ENCODE assay signal across 8 mouse cellular contexts in genomic region chr7:18840386-18841173, GRCm38 (mm10). TPM values are rescaled to one million over a fixed set of nuclear protein-coding genes. Genes with fewer than 3 reads are reported as not detected.
DNase-seq lines count a peak whose midpoint lies in the region; ATAC-seq and TF ChIP-seq lines count a peak whose summit lies in the region.

No protein-coding gene starts in this region.

- TF ChIP-seq CTCF in hindbrain, postnatal 0 days (IDR thresholded peaks at IDR 0.05; ENCODE audit: low read depth) = no peak
- no peak for TF ChIP-seq CTCF in small intestine, adult 2 months (IDR thresholded peaks at IDR 0.05; ENCODE audit: extremely low read depth, insufficient read length, insufficient replicate concordance, low read depth, low read length)

- ATAC-seq in cerebellum, adult (ENCODE audit: insufficient number of reproducible peaks, low FRiP score, low TSS enrichment) = no peak; the same call in 1 of the 2 replicates
- peak; percentile 93 for ATAC-seq in hindbrain, postnatal 0 days
- peak; percentile 75; the same call in 1 of the 2 replicates for ATAC-seq in limb, embryonic 11.5 days (ENCODE audit: insufficient number of reproducible peaks, low FRiP score, low TSS enrichment, low read depth)

- peak; percentile 12 for DNase-seq in cerebellum, adult 11 months
- peak; percentile 30 to 42 for DNase-seq in cerebellum, postnatal 25 days
- peak; percentile 26 for DNase-seq in gastrocnemius, postnatal 10 days
- DNase-seq in hindbrain, postnatal 0 days (ENCODE audit: low spot score) = peak; percentile 65
- peak; percentile 55 for DNase-seq in limb, embryonic 11.5 days (ENCODE audit: low spot score)
- peak; percentile 56 for DNase-seq in midbrain, embryonic 10.5 days (ENCODE audit: low spot score)

- H3K9ac ChIP-seq in hindbrain, postnatal 0 days (replicated peaks; ENCODE audit: low read length) = peak overlapping the region; percentile 62
- H3K9ac ChIP-seq in limb, embryonic 11.5 days (ENCODE audit: low read length) = peak overlapping the region; percentile 34; the same call in 1 of the 2 replicates

- no peaks in the 10 kb centered on the region for H3K27me3 ChIP-seq in hindbrain, postnatal 0 days (ENCODE audit: insufficient read depth, low read length)
- no peaks in the 10 kb centered on the region for H3K27me3 ChIP-seq in limb, embryonic 11.5 days (ENCODE audit: control insufficient read depth, insufficient read depth, low read length)
- H3K27me3 ChIP-seq in midbrain, embryonic 10.5 days (ENCODE audit: low read depth, poor library complexity, severe bottlenecking) = no peaks in the 10 kb centered on the region
- no peaks in the 10 kb centered on the region for H3K27me3 ChIP-seq in small intestine, adult 2 months (ENCODE audit: control insufficient read depth, insufficient read depth, low read length)

- no peak; the same call in 1 of the 2 replicates for TF ChIP-seq POLR2A in small intestine, adult 2 months (IDR thresholded peaks at IDR 0.05; ENCODE audit: low read depth, low read length)

- WGBS in hindbrain, postnatal 0 days = 5% methylated on average over 12 of the region's 17 CpGs
- WGBS in limb, embryonic 11.5 days = 6% methylated on average over 15 of the region's 17 CpGs
- 3% methylated on average over 15 of the region's 17 CpGs for WGBS in midbrain, embryonic 10.5 days
- 4% methylated on average over 15 of the region's 17 CpGs for WGBS in small intestine, adult 2 months

- H3K4me2 ChIP-seq in hindbrain, postnatal 0 days (ENCODE audit: low read depth, low read length) = peak overlapping the region; percentile 69
- H3K4me2 ChIP-seq in limb, embryonic 11.5 days (ENCODE audit: low read depth, severe bottlenecking) = peak overlapping the region; percentile 41

- H3K27ac ChIP-seq in hindbrain, postnatal 0 days = peak overlapping the region; percentile 77
- no peak overlapping the region for H3K27ac ChIP-seq in limb, embryonic 11.5 days (replicated peaks; ENCODE audit: low read depth, low read length)
- peak overlapping the region; percentile 72 for H3K27ac ChIP-seq in midbrain, embryonic 10.5 days (replicated peaks)
- peak overlapping the region; percentile 91 for H3K27ac ChIP-seq in small intestine, adult 2 months (ENCODE audit: insufficient read depth, low read depth, low read length)

- no peaks in the 10 kb centered on the region for H3K4me1 ChIP-seq in hindbrain, postnatal 0 days (ENCODE audit: insufficient read depth, low read length)
- H3K4me1 ChIP-seq in limb, embryonic 11.5 days (ENCODE audit: control insufficient read depth, insufficient read depth, low read length) = no peaks in the 10 kb centered on the region
- H3K4me1 ChIP-seq in midbrain, embryonic 10.5 days = peaks cover 15% of the 10 kb centered on the region
- peaks cover 10% of the 10 kb centered on the region; the same call in 1 of the 2 replicates for H3K4me1 ChIP-seq in small intestine, adult 2 months (ENCODE audit: control insufficient read depth, insufficient read depth, insufficient read length, low read length)

- no peaks in the 10 kb centered on the region for H3K36me3 ChIP-seq in hindbrain, postnatal 0 days (ENCODE audit: insufficient read depth, low read length)
- no peaks in the 10 kb centered on the region for H3K36me3 ChIP-seq in limb, embryonic 11.5 days (ENCODE audit: control insufficient read depth, insufficient read depth, low read length)
- no peaks in the 10 kb centered on the region for H3K36me3 ChIP-seq in midbrain, embryonic 10.5 days
- no peaks in the 10 kb centered on the region for H3K36me3 ChIP-seq in small intestine, adult 2 months (ENCODE audit: control insufficient read depth, insufficient read depth, low read length)

- H3K4me3 ChIP-seq in hindbrain, postnatal 0 days (ENCODE audit: low read length) = peak overlapping the region; percentile 39
- peak overlapping the region; percentile 23 for H3K4me3 ChIP-seq in limb, embryonic 11.5 days (ENCODE audit: low read depth, low read length)
- peak overlapping the region; percentile 48 for H3K4me3 ChIP-seq in midbrain, embryonic 10.5 days
- H3K4me3 ChIP-seq in small intestine, adult 2 months (ENCODE audit: low read depth, low read length) = peak overlapping the region; percentile 56

- no peaks in the 10 kb centered on the region for H3K9me3 ChIP-seq in hindbrain, postnatal 0 days (ENCODE audit: low read length)
- H3K9me3 ChIP-seq in limb, embryonic 11.5 days (ENCODE audit: control insufficient read depth, low read length) = no peaks in the 10 kb centered on the region
- no peaks in the 10 kb centered on the region for H3K9me3 ChIP-seq in midbrain, embryonic 10.5 days (replicated peaks)

RNA-seq across cellular contexts. Expression of gene Mill2, which starts 0.8 kb away (rescaled TPM):
- total RNA-seq in gastrocnemius, postnatal 10 days (2021) = 1 to 10 TPM; 3.1 to 3.6 TPM
- 1.1 and 1.5 TPM in 2 replicates for total RNA-seq in hindbrain, postnatal 0 days (2014; rRNA removed)
- polyA plus RNA-seq in hindbrain, postnatal 0 days (2015; fragmentation: Nextera tagmentation; extraction: Ambion mirVana) = 0.72 and 0.79 TPM in 2 replicates
- not detected in 2 replicates for polyA plus RNA-seq in limb, embryonic 11.5 days (2014; fragmentation: Nextera tagmentation; extraction: Ambion mirVana)
- 0.14 and 0.30 TPM in 2 replicates for polyA plus RNA-seq in midbrain, embryonic 10.5 days (2016; fragmentation: Nextera tagmentation; extraction: Ambion mirVana)
- 1.9 and 2.2 TPM in 2 replicates for polyA plus RNA-seq in small intestine, adult 2 months (2012; rRNA removed)

RNA-seq across cellular contexts. Expression of gene Psg17, which starts 19.2 kb away (rescaled TPM):
- total RNA-seq in gastrocnemius, postnatal 10 days (2021) = not detected
- total RNA-seq in hindbrain, postnatal 0 days (2014; rRNA removed) = not detected in 2 replicates
- polyA plus RNA-seq in hindbrain, postnatal 0 days (2015; fragmentation: Nextera tagmentation; extraction: Ambion mirVana) = not detected in 2 replicates
- not detected in 2 replicates for polyA plus RNA-seq in limb, embryonic 11.5 days (2014; fragmentation: Nextera tagmentation; extraction: Ambion mirVana)
- polyA plus RNA-seq in midbrain, embryonic 10.5 days (2016; fragmentation: Nextera tagmentation; extraction: Ambion mirVana) = not detected in 2 replicates
- not detected in 2 replicates for polyA plus RNA-seq in small intestine, adult 2 months (2012; rRNA removed)

RNA-seq across cellular contexts. Expression of gene Pglyrp1, which starts 30.6 kb away (rescaled TPM):
- 1 to 10 TPM in 1 of 2 experiments, under 1 TPM in 1; 0.73 to 3.7 TPM for total RNA-seq in gastrocnemius, postnatal 10 days (2021)
- 29.7 and 30.2 TPM in 2 replicates for total RNA-seq in hindbrain, postnatal 0 days (2014; rRNA removed)
- polyA plus RNA-seq in hindbrain, postnatal 0 days (2015; fragmentation: Nextera tagmentation; extraction: Ambion mirVana) = 29.1 and 30.0 TPM in 2 replicates
- polyA plus RNA-seq in limb, embryonic 11.5 days (2014; fragmentation: Nextera tagmentation; extraction: Ambion mirVana) = 0.38 and 0.45 TPM in 2 replicates
- polyA plus RNA-seq in midbrain, embryonic 10.5 days (2016; fragmentation: Nextera tagmentation; extraction: Ambion mirVana) = 1.6 and 1.7 TPM in 2 replicates
- 268 and 499 TPM in 2 replicates for polyA plus RNA-seq in small intestine, adult 2 months (2012; rRNA removed)

RNA-seq across cellular contexts. Expression of gene Psg19, which starts 42.3 kb away (rescaled TPM):
- total RNA-seq in gastrocnemius, postnatal 10 days (2021) = not detected
- not detected in 2 replicates for total RNA-seq in hindbrain, postnatal 0 days (2014; rRNA removed)
- not detected in 2 replicates for polyA plus RNA-seq in hindbrain, postnatal 0 days (2015; fragmentation: Nextera tagmentation; extraction: Ambion mirVana)
- not detected in 2 replicates for polyA plus RNA-seq in limb, embryonic 11.5 days (2014; fragmentation: Nextera tagmentation; extraction: Ambion mirVana)
- not detected in 2 replicates for polyA plus RNA-seq in midbrain, embryonic 10.5 days (2016; fragmentation: Nextera tagmentation; extraction: Ambion mirVana)
- polyA plus RNA-seq in small intestine, adult 2 months (2012; rRNA removed) = 0.08 TPM in 1 of 2 replicates, not detected in the other

Comparison
In these comparisons a context has a peak if more than half of its experiments do, and no peak if none do; other contexts are left out.
1. DNase-seq: peak in every context shown above with its lines; median percentile 65 in hindbrain, postnatal 0 days; 56 in midbrain, embryonic 10.5 days; 55 in limb, embryonic 11.5 days; 36 in cerebellum, postnatal 25 days; 26 in gastrocnemius, postnatal 10 days; 12 in cerebellum, adult 11 months.